In genomic region chr12:41494620-41495019, GRCm38 (mm10) we compare ENCODE assay signal across 8 mouse cellular contexts. TPM values are rescaled to one million over a fixed set of nuclear protein-coding genes. Genes with fewer than 3 reads are reported as not detected.
DNase-seq lines count a peak whose midpoint lies in the region; ATAC-seq lines count a peak whose summit lies in the region.

No protein-coding gene starts in this region.

- ATAC-seq in kidney, embryonic 16.5 days (ENCODE audit: low FRiP score, low TSS enrichment) = no peak

- 59% methylated on average over 10 of the region's 10 CpGs for WGBS in kidney, embryonic 16.5 days

- H3K9ac ChIP-seq in kidney, embryonic 16.5 days (replicated peaks; ENCODE audit: low read length) = no peak overlapping the region

- H3K4me2 ChIP-seq in kidney, embryonic 16.5 days (replicated peaks; ENCODE audit: low read depth, low read length) = no peak overlapping the region

- H3K4me3 ChIP-seq in kidney, embryonic 16.5 days (ENCODE audit: low read length) = no peak overlapping the region

- H3K27me3 ChIP-seq in kidney, embryonic 16.5 days (ENCODE audit: insufficient read depth, low read length) = no peaks in the 10 kb centered on the region

- H3K36me3 ChIP-seq in kidney, embryonic 16.5 days (ENCODE audit: insufficient read depth, low read length) = no peaks in the 10 kb centered on the region

- DNase-seq in layer of hippocampus, adult 11-12 months (ENCODE audit: low spot score) = peak; percentile 27
- DNase-seq in layer of hippocampus, postnatal 14 days (ENCODE audit: low spot score in 2 of 2) = no peak
- DNase-seq in ES-CJ7 (ENCODE audit: low read depth, low spot score) = peak; percentile 61
- DNase-seq in embryo, embryonic 10.5 days (ENCODE audit: low spot score) = peak; percentile 24
- peak; percentile 22 for DNase-seq in lung, postnatal 25 days (ENCODE audit: low spot score)
- no peak for DNase-seq in frontal cortex, postnatal 10 days (ENCODE audit: low spot score in 2 of 2)
- no peak for DNase-seq in right cerebral cortex, postnatal 14 days

- no peaks in the 10 kb centered on the region for H3K9me3 ChIP-seq in kidney, embryonic 16.5 days (ENCODE audit: low read length)

- no peak overlapping the region for H3K27ac ChIP-seq in kidney, embryonic 16.5 days (ENCODE audit: low read length)

- no peaks in the 10 kb centered on the region for H3K4me1 ChIP-seq in kidney, embryonic 16.5 days (ENCODE audit: insufficient read depth, low read length)

RNA-seq across cellular contexts. Expression of gene Lrrn3, which starts 8.4 kb away (rescaled TPM):
- 10 to 100 TPM; 60.4 to 63.7 TPM for total RNA-seq in layer of hippocampus, postnatal 14 days (2021)
- polyA plus RNA-seq in kidney, embryonic 16.5 days (2015; fragmentation: Nextera tagmentation; extraction: Ambion mirVana) = 4.2 and 4.3 TPM in 2 replicates

Comparison
In these comparisons a context has a peak if more than half of its experiments do, and no peak if none do; other contexts are left out.
1. DNase-seq: peak in layer of hippocampus, adult 11-12 months (single experiment), ES-CJ7 (single experiment), embryo, embryonic 10.5 days (single experiment) and lung, postnatal 25 days (single experiment); none in layer of hippocampus, postnatal 14 days (0 of 2), frontal cortex, postnatal 10 days (0 of 2) and right cerebral cortex, postnatal 14 days (single experiment).